Mouse (Mus musculus) ES-E14 (cell line): ENCODE results near the gene Foxb1.

ENCODE experiments used
- HCFC1 ChIP-seq: IDR thresholded peaks from 2 replicates; pipeline ENCODE4 v1.6.1; 2012; ENCODE audit warnings: low read length, inconsistent platforms, borderline replicate concordance; ENCODE audit not compliant: insufficient read depth
- MAFK ChIP-seq: IDR thresholded peaks from 2 replicates; pipeline ENCODE4 v1.6.1; 2014; ENCODE audit warnings: mild to moderate bottlenecking, low read depth, low read length, inconsistent platforms; ENCODE audit not compliant: insufficient read depth
- ZC3H11A ChIP-seq: IDR thresholded peaks from 2 replicates; pipeline ENCODE4 v1.6.1; 2012; ENCODE audit warnings: low read depth, mild to moderate bottlenecking, inconsistent platforms, low read length, borderline replicate concordance

DNA sequence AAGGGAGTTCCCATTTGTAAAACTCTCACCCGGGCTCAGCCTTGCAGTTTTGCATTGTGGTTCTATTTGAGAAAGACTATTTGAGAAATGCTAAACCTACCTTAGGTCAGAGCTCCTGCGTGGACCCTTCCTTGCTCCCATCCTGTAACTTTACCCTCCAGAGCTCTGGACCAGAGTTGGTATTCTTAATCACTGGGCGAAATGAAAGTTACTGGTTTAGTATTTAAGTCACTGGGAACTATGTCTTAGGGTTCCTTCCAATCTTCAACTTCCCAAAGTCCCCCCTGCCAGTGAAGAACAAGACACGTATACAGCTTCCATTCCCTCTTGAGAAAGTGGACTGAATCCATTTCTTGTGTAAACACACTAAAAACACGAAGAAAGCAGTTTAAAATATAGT lies 5.6 kb downstream of the Foxb1 start:
- TF ChIP-seq ZC3H11A (no peak), HCFC1 (no peak), MAFK (no peak)
